In the genomic region with DNA sequence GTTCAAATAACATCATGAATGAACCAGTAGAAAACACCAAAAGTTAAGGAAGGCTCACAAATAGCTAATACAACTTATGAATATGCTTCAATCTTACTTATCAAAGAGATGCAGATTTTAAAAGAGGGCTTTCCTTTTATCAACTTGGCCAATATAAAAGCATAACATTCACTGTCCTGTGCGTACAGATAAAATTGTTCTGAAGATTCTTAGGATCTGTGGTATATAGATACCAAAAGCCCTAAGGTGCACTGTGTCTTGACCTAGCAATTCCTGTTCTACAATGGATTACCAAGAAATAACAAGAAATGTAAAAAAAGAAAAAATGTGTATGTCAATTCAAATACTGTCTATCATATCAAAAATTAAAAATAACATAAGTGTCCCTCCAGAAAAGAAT, we compare ENCODE assay signal across 29 mouse cellular contexts.
A peak's percentile ranks its signal among the peaks of the same experiment; 100 is the strongest.
DNase-seq lines count a peak whose midpoint lies in the region; ATAC-seq and TF ChIP-seq lines count a peak whose summit lies in the region.
"Had no signal": no experiment of that assay in that cellular context is flagged by ENCODE, and none has a peak within 500 bp of the region (broad histone marks: within the 10 kb centered on the region; RNA-seq: fewer than 3 reads in every experiment).

No protein-coding gene starts in this region.

- TF ChIP-seq CTCF in liver, embryonic 14.5 days (IDR thresholded peaks at IDR 0.05; ENCODE audit: low read depth): no peak
- no peak for TF ChIP-seq CTCF in liver, postnatal 0 days (IDR thresholded peaks at IDR 0.05; ENCODE audit: low read depth)
- TF ChIP-seq CTCF in thymus, adult 2 months (IDR thresholded peaks at IDR 0.05; ENCODE audit: borderline replicate concordance, control insufficient read depth, extremely low read depth, insufficient read depth, low read length, poor library complexity): no peak

- H3K4me3 ChIP-seq in liver, embryonic 11.5 days (ENCODE audit: low read depth, low read length): no peak overlapping the region
- no peak overlapping the region for H3K4me3 ChIP-seq in liver, embryonic 14.5 days (ENCODE audit: insufficient read depth in 1 of 2, low read depth in 2 of 2, low read length in 2 of 2)
- no peak overlapping the region for H3K4me3 ChIP-seq in liver, postnatal 0 days (ENCODE audit: low read depth, low read length)
- H3K4me3 ChIP-seq in midbrain, embryonic 10.5 days: no peak overlapping the region
- H3K4me3 ChIP-seq in thymus, adult 2 months (ENCODE audit: control insufficient read depth, insufficient read depth, low read length): no peak overlapping the region
- H3K4me3 ChIP-seq: embryonic facial prominence, embryonic 10.5 days; embryonic facial prominence, embryonic 13.5 days; erythroblast, embryonic 14.5 days; forebrain, embryonic 12.5 days; forebrain, embryonic 15.5 days; heart, adult 2 months; heart, embryonic 10.5 days; heart, embryonic 13.5 days; hindbrain, embryonic 15.5 days had no signal

- H3K9ac ChIP-seq in liver, embryonic 11.5 days (ENCODE audit: low read depth, low read length): no peak overlapping the region
- no peak overlapping the region for H3K9ac ChIP-seq in liver, embryonic 14.5 days (replicated peaks)
- no peak overlapping the region for H3K9ac ChIP-seq in liver, postnatal 0 days (replicated peaks)
- H3K9ac ChIP-seq: embryonic facial prominence, embryonic 13.5 days; forebrain, embryonic 12.5 days; forebrain, embryonic 15.5 days; heart, embryonic 13.5 days; hindbrain, embryonic 15.5 days had no signal

- TF ChIP-seq EP300 in liver, embryonic 14.5 days (IDR thresholded peaks at IDR 0.05; ENCODE audit: low read depth): peak; percentile 45
- TF ChIP-seq EP300 in liver, postnatal 0 days (IDR thresholded peaks at IDR 0.05; ENCODE audit: low read depth): peak; percentile 74

- H3K4me1 ChIP-seq in liver, embryonic 11.5 days (replicated peaks; ENCODE audit: control insufficient read depth, insufficient read depth, low read length): no peaks in the 10 kb centered on the region; the same call in 1 of the 2 replicates
- peaks cover 6 to 12% of the 10 kb centered on the region in 2 experiments; a peak in 3 of 4 replicates for H3K4me1 ChIP-seq in liver, embryonic 14.5 days (replicated peaks; ENCODE audit: control insufficient read depth in 2 of 2, insufficient read depth in 2 of 2, low read length in 1 of 2)
- H3K4me1 ChIP-seq in liver, postnatal 0 days (ENCODE audit: insufficient read depth): no peaks in the 10 kb centered on the region
- H3K4me1 ChIP-seq in midbrain, embryonic 10.5 days: no peaks in the 10 kb centered on the region
- H3K4me1 ChIP-seq in thymus, adult 2 months (replicated peaks; ENCODE audit: control insufficient read depth, insufficient read depth, low read length): no peaks in the 10 kb centered on the region
- H3K4me1 ChIP-seq: embryonic facial prominence, embryonic 10.5 days; embryonic facial prominence, embryonic 13.5 days; forebrain, embryonic 15.5 days had no signal

- H3K9me3 ChIP-seq in liver, embryonic 11.5 days (ENCODE audit: control insufficient read depth, low read length): no peaks in the 10 kb centered on the region
- H3K9me3 ChIP-seq in liver, embryonic 14.5 days (ENCODE audit: control insufficient read depth, low read length): no peaks in the 10 kb centered on the region
- no peaks in the 10 kb centered on the region for H3K9me3 ChIP-seq in liver, postnatal 0 days (ENCODE audit: low read length)
- H3K9me3 ChIP-seq in midbrain, embryonic 10.5 days (replicated peaks): no peaks in the 10 kb centered on the region
- H3K9me3 ChIP-seq: embryonic facial prominence, embryonic 10.5 days; embryonic facial prominence, embryonic 13.5 days; forebrain, embryonic 12.5 days; forebrain, embryonic 15.5 days; heart, embryonic 10.5 days; heart, embryonic 13.5 days; hindbrain, embryonic 15.5 days had no signal

- no peak for TF ChIP-seq POLR2A in thymus, adult 2 months (IDR thresholded peaks at IDR 0.05; ENCODE audit: control insufficient read depth, extremely low read depth, insufficient read depth, low read length, poor library complexity)

- 81% methylated on average over 1 of the region's 1 CpGs for WGBS in liver, embryonic 11.5 days
- WGBS in liver, embryonic 14.5 days (ENCODE audit: insufficient replicate concordance): 44% methylated on average over 1 of the region's 1 CpGs
- WGBS in liver, postnatal 0 days (ENCODE audit: insufficient replicate concordance): 46% methylated on average over 1 of the region's 1 CpGs
- WGBS in midbrain, embryonic 10.5 days: 96% methylated on average over 1 of the region's 1 CpGs
- 96% methylated on average over 1 of the region's 1 CpGs for WGBS in thymus, adult 2 months

- no peak overlapping the region for H3K27ac ChIP-seq in liver, embryonic 11.5 days (ENCODE audit: low read depth, low read length)
- H3K27ac ChIP-seq in liver, embryonic 14.5 days: no peak overlapping the region
- H3K27ac ChIP-seq in liver, postnatal 0 days (ENCODE audit: low read depth): no peak overlapping the region
- no peak overlapping the region for H3K27ac ChIP-seq in midbrain, embryonic 10.5 days (replicated peaks)
- no peak overlapping the region for H3K27ac ChIP-seq in thymus, adult 2 months (ENCODE audit: control insufficient read depth, insufficient read depth, low read length)
- H3K27ac ChIP-seq: embryonic facial prominence, embryonic 10.5 days; embryonic facial prominence, embryonic 13.5 days; forebrain, embryonic 12.5 days; forebrain, embryonic 15.5 days; heart, adult 2 months; heart, embryonic 10.5 days; heart, embryonic 13.5 days; hindbrain, embryonic 15.5 days had no signal

- no peaks in the 10 kb centered on the region for H3K27me3 ChIP-seq in liver, embryonic 11.5 days (replicated peaks; ENCODE audit: control insufficient read depth, insufficient read depth, low read length)
- H3K27me3 ChIP-seq in liver, embryonic 14.5 days (ENCODE audit: control insufficient read depth, insufficient read depth, low read length): no peaks in the 10 kb centered on the region
- no peaks in the 10 kb centered on the region for H3K27me3 ChIP-seq in liver, postnatal 0 days (ENCODE audit: insufficient read depth, low read length)
- H3K27me3 ChIP-seq in midbrain, embryonic 10.5 days (ENCODE audit: low read depth, poor library complexity, severe bottlenecking): no peaks in the 10 kb centered on the region
- no peaks in the 10 kb centered on the region for H3K27me3 ChIP-seq in thymus, adult 2 months (ENCODE audit: control insufficient read depth, insufficient read depth, low read length)
- H3K27me3 ChIP-seq: embryonic facial prominence, embryonic 13.5 days; forebrain, embryonic 12.5 days; forebrain, embryonic 15.5 days; heart, embryonic 13.5 days; hindbrain, embryonic 15.5 days had no signal

- DNase-seq in liver, embryonic 11.5 days (ENCODE audit: low spot score): no peak
- no peak for DNase-seq in liver
- peak in 1 of 3 experiments; percentile 23 for DNase-seq in liver, embryonic 14.5 days (ENCODE audit: low read depth in 3 of 3, low spot score in 3 of 3)
- no peak for DNase-seq in liver, postnatal 0 days
- no peak for DNase-seq in midbrain, embryonic 10.5 days (ENCODE audit: low spot score)
- DNase-seq in thymus, adult 2 months: no peak
- DNase-seq in neural tube, embryonic 10.5 days (ENCODE audit: extremely low spot score, low spot score): no peak
- no peak for DNase-seq in left cerebral cortex, adult 8-10 months (ENCODE audit: low spot score in 2 of 2)
- DNase-seq: adrenal gland, adult 8-10 months; adrenal gland, postnatal 25 days; cerebellum, adult 11-12 months; cerebellum, adult 8-10 months; cerebellum, postnatal 10 days; cerebellum, postnatal 36 days; embryo, embryonic 11 days; gastrocnemius, postnatal 10 days; gastrocnemius, postnatal 36 days; heart, adult 2 months; heart, postnatal 14 days; heart, postnatal 4 days had no signal

- no peak overlapping the region for H3K4me2 ChIP-seq in liver, embryonic 11.5 days
- no peak overlapping the region for H3K4me2 ChIP-seq in liver, embryonic 14.5 days (ENCODE audit: low read depth)
- no peak overlapping the region for H3K4me2 ChIP-seq in liver, postnatal 0 days (ENCODE audit: low read depth, low read length)
- H3K4me2 ChIP-seq: embryonic facial prominence, embryonic 13.5 days; forebrain, embryonic 12.5 days; forebrain, embryonic 15.5 days; heart, embryonic 13.5 days; hindbrain, embryonic 15.5 days had no signal

- no peaks in the 10 kb centered on the region for H3K36me3 ChIP-seq in liver, embryonic 11.5 days (ENCODE audit: control insufficient read depth, insufficient read depth, low read length)
- no peaks in the 10 kb centered on the region for H3K36me3 ChIP-seq in liver, embryonic 14.5 days (replicated peaks; ENCODE audit: control insufficient read depth, insufficient read depth, low read depth)
- no peaks in the 10 kb centered on the region for H3K36me3 ChIP-seq in liver, postnatal 0 days (replicated peaks; ENCODE audit: insufficient read depth, low read length)
- H3K36me3 ChIP-seq in midbrain, embryonic 10.5 days: no peaks in the 10 kb centered on the region
- no peaks in the 10 kb centered on the region for H3K36me3 ChIP-seq in thymus, adult 2 months (ENCODE audit: control insufficient read depth, insufficient read depth, low read length)
- H3K36me3 ChIP-seq: embryonic facial prominence, embryonic 10.5 days; embryonic facial prominence, embryonic 13.5 days; forebrain, embryonic 12.5 days; forebrain, embryonic 15.5 days; heart, embryonic 10.5 days; heart, embryonic 13.5 days; hindbrain, embryonic 15.5 days had no signal

- 0 out of 2 replicates have a peak, but pooled peaks have one; percentile 48 for ATAC-seq in liver, embryonic 11.5 days (replicated peaks; ENCODE audit: low FRiP score)
- ATAC-seq in liver, embryonic 14.5 days (ENCODE audit: insufficient read depth): peak; percentile 63; the same call in 1 of the 2 replicates
- no peak for ATAC-seq in liver, postnatal 0 days
- ATAC-seq: activated CD4-positive, CD25-positive, alpha-beta regulatory T cell, adult 4 months; forebrain, embryonic 15.5 days had no signal
